Mouse (Mus musculus): ENCODE data around the gene Ace. TPM values are rescaled to one million over a fixed set of nuclear protein-coding genes. Genes with fewer than 3 reads are reported as not detected.
A peak's percentile ranks its signal among the peaks of the same experiment; 100 is the strongest.

Gene Ace
- total and polyA plus RNA-seq, 3 experiments, result not detected

DNA sequence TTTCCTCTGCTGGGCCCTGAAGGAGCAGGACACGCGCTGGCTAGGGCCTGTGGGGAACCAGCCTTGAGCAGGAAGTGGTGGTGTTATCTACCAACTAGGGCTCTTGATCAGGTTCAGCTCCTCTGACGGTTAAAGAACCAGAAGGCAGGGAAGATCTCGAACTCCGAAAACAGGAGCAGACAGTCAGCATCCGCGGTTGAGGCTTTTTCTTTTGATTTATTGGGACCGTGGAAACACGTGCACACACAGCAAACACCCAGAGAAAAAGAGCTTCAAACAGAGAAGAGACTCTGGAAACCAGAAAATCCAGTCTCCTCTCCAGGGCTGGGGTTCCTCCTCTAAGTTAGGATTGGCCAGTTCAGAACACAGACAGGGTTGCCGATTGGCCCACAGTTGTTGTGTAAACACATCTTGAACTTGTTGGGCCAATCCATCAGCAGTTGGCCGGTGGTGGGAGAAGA, 21.0 kb upstream of the Ace start (continued):
- TF ChIP-seq POLR2AphosphoS5 (IDR thresholded peaks at IDR 0.05; ENCODE audit: borderline replicate concordance, low read depth, low read length) (0 out of 2 replicates have a peak, but pooled peaks have one; percentile 55), MAFK (IDR thresholded peaks at IDR 0.05; ENCODE audit: borderline replicate concordance, low read depth, low read length) (no peak), MEF2A (IDR thresholded peaks at IDR 0.05; ENCODE audit: extremely low read depth, insufficient replicate concordance, low read depth, low read length, poor library complexity, severe bottlenecking) (0 out of 2 replicates have a peak, but pooled peaks have one; percentile 45), E2F4 (IDR thresholded peaks at IDR 0.05; ENCODE audit: borderline replicate concordance, low read depth, low read length) (peak; percentile 56; the same call in 1 of the 2 replicates), CTCF (IDR thresholded peaks at IDR 0.05 in 2 of 3, conservative IDR thresholded peaks at IDR 0.05 in 1 of 3; ENCODE audit: control insufficient read depth in 1 of 3, insufficient read depth in 1 of 3, low read depth in 2 of 3, low read length in 3 of 3, poor library complexity in 1 of 3, severe bottlenecking in 1 of 3) (no peak), POLR2AphosphoS2 (IDR thresholded peaks at IDR 0.05; ENCODE audit: low read length) (peak; percentile 92), MAZ (IDR thresholded peaks at IDR 0.05; ENCODE audit: low read depth, low read length) (peak; percentile 48; the same call in 1 of the 2 replicates)

GRCm38 (mm10) chr11:105948255-105948654, 19.5 kb upstream of the Ace start:
- no peaks in the 10 kb centered on the region for H3K9me3 ChIP-seq (replicated peaks; ENCODE audit: insufficient read depth, low read length)
- H3K79me2 ChIP-seq (ENCODE audit: control insufficient read depth, insufficient read depth, low read length, poor library complexity), result peaks cover 4% of the 10 kb centered on the region; the same call in 1 of the 2 replicates
- no peak overlapping the region for H3K4me3 ChIP-seq (ENCODE audit: control insufficient read depth in 1 of 2, insufficient read depth in 1 of 2, low read depth in 2 of 2, low read length in 2 of 2)
- H3K9ac ChIP-seq (ENCODE audit: control insufficient read depth, low read depth, low read length, poor library complexity, severe bottlenecking), result no peak overlapping the region
- H3K4me1 ChIP-seq (ENCODE audit: control insufficient read depth in 1 of 2, insufficient read depth in 2 of 2, low read length in 2 of 2), result peaks cover 10 to 40% of the 10 kb centered on the region in 2 experiments
- TF ChIP-seq NRF1 (IDR thresholded peaks at IDR 0.05; ENCODE audit: insufficient read depth, low read depth, low read length, poor library complexity, severe bottlenecking), result no peak
- TF ChIP-seq CTCF (IDR thresholded peaks at IDR 0.05 in 2 of 3, conservative IDR thresholded peaks at IDR 0.05 in 1 of 3; ENCODE audit: control insufficient read depth in 1 of 3, insufficient read depth in 1 of 3, low read depth in 2 of 3, low read length in 3 of 3, poor library complexity in 1 of 3, severe bottlenecking in 1 of 3), result no peak
- TF ChIP-seq TAL1 (IDR thresholded peaks at IDR 0.05; ENCODE audit: low read length), result no peak
- no peak for TF ChIP-seq GATA1 (IDR thresholded peaks at IDR 0.05; ENCODE audit: low read depth, low read length)
- TF ChIP-seq GABPA (IDR thresholded peaks at IDR 0.05; ENCODE audit: low read depth, low read length), result no peak
- TF ChIP-seq CHD2 (IDR thresholded peaks at IDR 0.05; ENCODE audit: low read length), result no peak
- TF ChIP-seq BHLHE40 (IDR thresholded peaks at IDR 0.05; ENCODE audit: borderline replicate concordance, low read depth, low read length), result no peak
- no peak for TF ChIP-seq KAT2A (conservative IDR thresholded peaks at IDR 0.05; ENCODE audit: low read depth, low read length)
- no peak for DNase-seq (ENCODE audit: low read depth, low spot score)
- peaks cover 0 to 16% of the 10 kb centered on the region in 2 experiments; a peak in 2 of 4 replicates for H3K36me3 ChIP-seq (ENCODE audit: control insufficient read depth in 1 of 2, insufficient read depth in 2 of 2, low read length in 2 of 2)
- no peaks in the 10 kb centered on the region; a peak in 2 of 4 replicates for H3K27me3 ChIP-seq (ENCODE audit: control insufficient read depth in 1 of 2, insufficient read depth in 2 of 2, low read length in 2 of 2)
- H3K27ac ChIP-seq (ENCODE audit: control insufficient read depth, low read depth, low read length), result no peak overlapping the region

GRCm38 (mm10) chr11:105950519-105950918, 17.2 kb upstream of the Ace start:
- no peaks in the 10 kb centered on the region for H3K9me3 ChIP-seq (replicated peaks; ENCODE audit: insufficient read depth, low read length)
- peaks cover 0 to 11% of the 10 kb centered on the region in 2 experiments; a peak in 2 of 4 replicates for H3K36me3 ChIP-seq (ENCODE audit: control insufficient read depth in 1 of 2, insufficient read depth in 2 of 2, low read length in 2 of 2)
- no peaks in the 10 kb centered on the region; the same call in 1 of the 2 replicates for H3K79me2 ChIP-seq (ENCODE audit: control insufficient read depth, insufficient read depth, low read length, poor library complexity)
- no peak overlapping the region for H3K27ac ChIP-seq (ENCODE audit: control insufficient read depth, low read depth, low read length)
- no peak overlapping the region for H3K4me3 ChIP-seq (ENCODE audit: control insufficient read depth in 1 of 2, insufficient read depth in 1 of 2, low read depth in 2 of 2, low read length in 2 of 2)
- H3K27me3 ChIP-seq (ENCODE audit: control insufficient read depth in 1 of 2, insufficient read depth in 2 of 2, low read length in 2 of 2), result peaks cover 2% of the 10 kb centered on the region in 2 experiments
- DNase-seq (ENCODE audit: low read depth, low spot score), result peak; percentile 34
- H3K4me1 ChIP-seq (ENCODE audit: control insufficient read depth in 1 of 2, insufficient read depth in 2 of 2, low read length in 2 of 2), result peaks cover 10 to 28% of the 10 kb centered on the region in 2 experiments
- no peak overlapping the region for H3K9ac ChIP-seq (ENCODE audit: control insufficient read depth, low read depth, low read length, poor library complexity, severe bottlenecking)
- TF ChIP-seq MYB (IDR thresholded peaks at IDR 0.05; ENCODE audit: low read depth, low read length) (no peak), HCFC1 (IDR thresholded peaks at IDR 0.05; ENCODE audit: low read depth, low read length) (no peak), ZMIZ1 (IDR thresholded peaks at IDR 0.05; ENCODE audit: low read depth, low read length) (no peak), GABPA (IDR thresholded peaks at IDR 0.05; ENCODE audit: low read depth, low read length) (no peak)

Data from MEL (cell line).